Mouse (Mus musculus) lung, postnatal 0 days (tissue): ENCODE results near the gene Syt6. TPM values are rescaled to one million over a fixed set of nuclear protein-coding genes. Genes with fewer than 3 reads are reported as not detected.
A peak's percentile ranks its signal among the peaks of the same experiment; 100 is the strongest.

Experiments
- ATAC-seq: fragments of 200-750 bp; cut with Nextera tagmentation; 2 replicates; pipeline ENCODE4 v1.8.0; 2017; ENCODE audit warnings: moderate library complexity
- DNase-seq: peaks from one replicate; pipeline ENCODE4 v3.0.0-alpha.2; 2016; ENCODE audit warnings: low spot score
- H3K27ac ChIP-seq: fragments of 300-500 bp; sonication (generic); 2 replicates; pipeline ENCODE4 v1.5.1; 2014; ENCODE audit warnings: antibody characterized with exemption, mild to moderate bottlenecking, low read length, mixed read lengths
- H3K27me3 ChIP-seq: fragments of 300-500 bp; sonication (generic); replicated peaks from 2 replicates; pipeline ENCODE4 v1.6.1; 2014; ENCODE audit warnings: low read length, mixed read lengths; ENCODE audit not compliant: insufficient read depth
- H3K36me3 ChIP-seq: fragments of 300-500 bp; sonication (generic); 2 replicates; pipeline ENCODE4 v1.6.1; 2014; ENCODE audit warnings: low read length, mixed read lengths; ENCODE audit not compliant: insufficient read depth
- H3K4me1 ChIP-seq: fragments of 300-500 bp; sonication (generic); 2 replicates; pipeline ENCODE4 v1.6.1; 2014; ENCODE audit warnings: antibody characterized with exemption, low read depth, low read length, mixed read lengths; ENCODE audit not compliant: insufficient read depth
- H3K4me2 ChIP-seq: fragments of 300-500 bp; sonication (generic); replicated peaks from 2 replicates; pipeline ENCODE4 v1.6.1; 2014; ENCODE audit warnings: low read depth, mild to moderate bottlenecking, low read length, moderate library complexity, mixed read lengths
- H3K4me3 ChIP-seq: fragments of 300-500 bp; sonication (generic); 2 replicates; pipeline ENCODE4 v1.5.1; 2014; ENCODE audit warnings: low read depth, low read length
- H3K9ac ChIP-seq: fragments of 300-500 bp; sonication (generic); replicated peaks from 2 replicates; pipeline ENCODE4 v1.6.1; 2014; ENCODE audit warnings: low read depth, mild to moderate bottlenecking
- H3K9me3 ChIP-seq: fragments of 300-500 bp; sonication (generic); 2 replicates; pipeline ENCODE4 v1.6.1; 2016; ENCODE audit warnings: low read length, mixed read lengths
- CTCF ChIP-seq: IDR thresholded peaks from 2 replicates; pipeline ENCODE4 v1.5.1; 2016; ENCODE audit warnings: antibody characterized with exemption, mild to moderate bottlenecking
- EP300 ChIP-seq: IDR thresholded peaks from 2 replicates; pipeline ENCODE4 v1.6.1; 2016; ENCODE audit warnings: antibody characterized with exemption, mild to moderate bottlenecking, control low read depth
- WGBS: fragments of 180-500 bp; shearing (Covaris S2); extraction: QIAGEN DNeasy Blood & Tissue Kit; methylation state at CpG from one replicate; pipeline ENCODE4 v1.1.7; 2014; 5-methylcytosine and 5-hydroxymethylcytosine counted together
- polyA plus RNA-seq: library from polyadenylated mRNA; unstranded; fragments of >200 nt; fragmentation: Nextera tagmentation; extraction: Ambion mirVana; gene quantifications from 2 replicates; pipeline ENCODE4 v1.2.1, GENCODE M21; 2015

Syt6 gene
- polyA plus RNA-seq, 1 experiment from 2014 or later: 2.3 TPM

DNA sequence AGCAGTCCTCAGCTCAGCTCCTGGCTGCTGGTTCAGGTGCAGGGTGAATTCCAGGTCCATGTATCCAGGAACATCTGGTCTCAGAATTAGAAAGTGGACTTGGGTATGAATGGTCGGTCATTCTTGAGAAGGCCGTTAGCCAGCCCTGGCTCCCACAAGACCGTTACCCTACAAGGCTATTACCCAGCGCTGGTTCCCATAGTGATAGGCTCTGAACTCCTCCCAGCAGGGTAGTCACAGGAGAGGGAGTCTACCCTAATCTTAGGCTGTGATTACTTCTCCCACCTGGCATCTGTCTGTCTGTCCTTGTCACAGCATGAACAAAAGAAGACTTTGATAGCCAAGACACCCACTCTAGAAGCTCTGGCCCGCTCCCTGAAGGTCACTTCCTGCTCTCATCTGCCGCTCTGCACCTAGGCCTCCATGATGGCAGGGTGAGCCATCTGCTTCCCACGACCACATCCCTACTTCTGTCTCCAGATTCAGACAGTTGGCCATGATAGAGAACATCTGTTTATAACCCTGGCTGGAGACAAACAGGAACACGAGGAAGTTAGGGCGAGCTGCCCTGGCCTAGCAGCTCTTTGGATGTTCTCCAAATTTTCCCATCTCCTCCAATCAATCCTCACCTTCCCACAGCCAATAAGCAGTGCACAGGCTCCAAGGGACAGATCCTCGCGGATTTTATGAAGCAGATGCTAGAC lies 72.3 kb downstream of the Syt6 start:
- TF ChIP-seq CTCF (no peak), EP300 (no peak)
- WGBS: 55% methylated on average over 11 of the region's 11 CpGs

DNA sequence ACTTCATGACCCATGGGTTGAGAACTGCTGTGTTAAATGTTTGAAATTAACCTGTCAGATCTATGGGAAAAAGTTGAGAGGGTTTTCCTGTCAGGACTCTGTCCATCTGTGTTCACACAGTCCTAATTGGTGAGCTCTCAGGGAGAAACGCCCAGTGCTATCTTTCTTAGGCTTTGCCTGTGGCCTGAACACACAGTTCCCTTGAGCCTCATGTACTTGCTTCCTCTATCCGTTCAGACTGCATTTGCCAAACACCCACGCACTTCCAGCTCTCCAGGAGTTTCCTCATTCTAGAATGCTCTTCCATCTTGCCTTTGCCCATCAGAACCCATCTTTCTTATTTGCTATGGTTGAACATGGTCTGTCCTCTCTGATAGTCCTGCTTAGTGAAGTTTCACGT lies 73.5 kb downstream of the Syt6 start:
- 78% methylated on average over 4 of the region's 4 CpGs for WGBS
- Histone ChIP-seq H3K4me1 (no peaks in the 10 kb centered on the region), H3K9me3 (no peaks in the 10 kb centered on the region), H3K36me3 (no peaks in the 10 kb centered on the region), H3K9ac (no peak overlapping the region), H3K4me2 (no peak overlapping the region), H3K27me3 (no peaks in the 10 kb centered on the region), H3K4me3 (no peak overlapping the region), H3K27ac (no peak overlapping the region)
- DNase-seq: no peak
- no peak for ATAC-seq
- TF ChIP-seq EP300 (no peak), CTCF (no peak)

More for the DNA sequence above, 72.3 kb downstream of the Syt6 start:
- H3K27ac ChIP-seq: no peak overlapping the region
- no peaks in the 10 kb centered on the region for H3K9me3 ChIP-seq
- no peaks in the 10 kb centered on the region for H3K27me3 ChIP-seq
- DNase-seq (peak; percentile 71), ATAC-seq (peak; percentile 72)
- H3K4me2 ChIP-seq: no peak overlapping the region
- no peak overlapping the region for H3K4me3 ChIP-seq
- H3K36me3 ChIP-seq: no peaks in the 10 kb centered on the region
- no peaks in the 10 kb centered on the region for H3K4me1 ChIP-seq
- H3K9ac ChIP-seq: no peak overlapping the region

DNA sequence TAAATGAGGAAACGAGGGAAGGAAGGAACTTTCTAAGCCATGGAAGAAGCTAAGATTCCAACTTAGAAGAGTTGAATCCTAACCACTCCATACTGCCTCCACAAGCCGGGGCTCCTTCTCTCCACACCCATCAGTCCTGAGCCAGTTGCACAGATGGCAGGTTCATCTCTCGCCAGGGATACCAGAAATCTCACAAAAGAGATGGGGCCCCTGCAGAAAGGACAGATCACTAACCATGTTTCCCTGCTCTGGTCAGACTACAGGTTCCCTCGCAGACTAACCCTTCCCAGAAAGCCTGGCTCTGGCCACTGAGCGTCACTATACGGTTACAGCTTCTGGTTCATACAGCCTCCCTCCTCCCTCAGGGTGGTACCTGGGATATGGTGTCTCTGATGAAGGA lies 74.7 kb downstream of the Syt6 start:
- Histone ChIP-seq H3K4me1 (no peaks in the 10 kb centered on the region), H3K4me2 (no peak overlapping the region), H3K27ac (no peak overlapping the region), H3K36me3 (no peaks in the 10 kb centered on the region), H3K27me3 (no peaks in the 10 kb centered on the region), H3K9ac (no peak overlapping the region), H3K9me3 (no peaks in the 10 kb centered on the region), H3K4me3 (no peak overlapping the region)
- no peak for TF ChIP-seq EP300
- TF ChIP-seq CTCF: no peak
- DNase-seq: no peak
- 88% methylated on average over 6 of the region's 6 CpGs for WGBS
- ATAC-seq: no peak

DNA sequence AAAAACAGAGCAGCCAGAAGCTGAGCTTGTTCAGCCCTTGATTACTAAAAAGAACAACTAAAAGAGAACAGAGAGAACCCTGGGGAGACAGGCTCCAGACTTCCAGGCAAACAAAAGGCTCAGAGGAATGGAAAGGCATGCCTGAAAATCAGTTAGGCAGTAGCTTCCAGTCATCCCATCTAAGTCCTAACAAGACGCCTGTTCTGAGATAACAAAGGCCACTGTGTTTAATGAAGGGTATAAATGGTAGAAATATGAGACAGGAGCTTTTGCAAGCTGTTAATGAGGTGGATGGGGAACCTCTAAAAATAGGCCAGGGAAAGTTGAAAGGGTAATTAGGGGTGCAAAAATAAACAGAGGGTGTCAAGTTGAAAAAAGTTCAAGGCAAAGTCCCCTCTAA lies 75.4 kb downstream of the Syt6 start:
- Histone ChIP-seq H3K27ac (no peak overlapping the region), H3K4me1 (no peaks in the 10 kb centered on the region), H3K4me2 (no peak overlapping the region), H3K9me3 (no peaks in the 10 kb centered on the region), H3K36me3 (no peaks in the 10 kb centered on the region), H3K4me3 (no peak overlapping the region), H3K9ac (no peak overlapping the region), H3K27me3 (no peaks in the 10 kb centered on the region)
- no peak for ATAC-seq
- 61% methylated on average over 1 of the region's 1 CpGs for WGBS
- TF ChIP-seq CTCF (no peak), EP300 (no peak)
- no peak for DNase-seq

DNA sequence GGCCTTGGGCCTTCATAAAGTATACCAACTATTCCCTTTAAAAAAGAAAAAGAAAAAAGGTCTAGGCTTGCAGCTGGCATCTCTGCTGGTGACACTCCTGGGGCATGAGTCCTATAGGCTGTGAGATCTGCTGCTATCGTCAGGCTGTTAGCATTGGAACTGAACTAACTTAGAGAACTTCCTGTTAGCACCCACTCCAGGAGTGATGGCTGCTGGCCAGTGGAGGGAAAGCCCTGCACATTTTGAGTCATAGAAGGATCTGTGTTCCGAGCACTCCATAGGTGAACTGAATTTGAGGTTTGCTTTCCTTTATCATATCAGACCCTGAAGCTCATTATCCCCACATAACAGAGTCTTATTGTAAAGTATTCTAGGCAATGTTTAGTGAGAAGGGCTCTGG lies 85.0 kb downstream of the Syt6 start:
- ATAC-seq: no peak
- no peak for TF ChIP-seq EP300
- no peak for TF ChIP-seq CTCF

DNA sequence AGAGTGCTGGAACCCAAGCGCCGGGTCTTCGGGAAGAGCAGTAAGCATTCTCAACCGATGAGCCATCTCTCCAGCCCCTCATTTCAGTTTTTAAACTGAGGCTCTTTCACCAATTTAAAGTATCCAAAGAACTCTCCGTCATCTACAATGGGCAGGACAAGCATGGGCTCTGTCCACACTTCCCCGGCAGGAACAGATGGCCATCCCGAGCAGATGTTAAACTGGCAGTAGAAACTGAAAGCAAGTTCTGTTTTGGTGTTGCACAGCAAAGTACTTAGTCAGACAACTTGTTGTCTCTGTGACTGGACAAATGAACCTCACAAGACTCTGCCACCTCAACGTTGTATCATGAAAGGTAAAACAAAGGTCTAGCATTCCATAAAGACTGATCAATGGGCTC lies 86.7 kb downstream of the Syt6 start:
- DNase-seq (no peak), ATAC-seq (no peak)
- no peak overlapping the region for H3K27ac ChIP-seq
- no peaks in the 10 kb centered on the region for H3K36me3 ChIP-seq
- H3K9ac ChIP-seq: no peak overlapping the region
- WGBS: 81% methylated on average over 8 of the region's 8 CpGs
- H3K4me3 ChIP-seq: no peak overlapping the region
- H3K4me1 ChIP-seq: no peaks in the 10 kb centered on the region
- no peak overlapping the region for H3K4me2 ChIP-seq
- no peaks in the 10 kb centered on the region for H3K9me3 ChIP-seq
- no peaks in the 10 kb centered on the region for H3K27me3 ChIP-seq
- TF ChIP-seq EP300 (no peak), CTCF (no peak)

More for the DNA sequence above, 85.0 kb downstream of the Syt6 start:
- 25% methylated on average over 2 of the region's 2 CpGs for WGBS
- H3K27ac ChIP-seq: no peak overlapping the region
- no peak overlapping the region for H3K4me3 ChIP-seq
- no peak overlapping the region for H3K9ac ChIP-seq
- no peaks in the 10 kb centered on the region for H3K9me3 ChIP-seq
- H3K27me3 ChIP-seq: no peaks in the 10 kb centered on the region
- no peaks in the 10 kb centered on the region for H3K4me1 ChIP-seq
- DNase-seq: peak; percentile 32
- no peaks in the 10 kb centered on the region for H3K36me3 ChIP-seq
- no peak overlapping the region for H3K4me2 ChIP-seq

DNA sequence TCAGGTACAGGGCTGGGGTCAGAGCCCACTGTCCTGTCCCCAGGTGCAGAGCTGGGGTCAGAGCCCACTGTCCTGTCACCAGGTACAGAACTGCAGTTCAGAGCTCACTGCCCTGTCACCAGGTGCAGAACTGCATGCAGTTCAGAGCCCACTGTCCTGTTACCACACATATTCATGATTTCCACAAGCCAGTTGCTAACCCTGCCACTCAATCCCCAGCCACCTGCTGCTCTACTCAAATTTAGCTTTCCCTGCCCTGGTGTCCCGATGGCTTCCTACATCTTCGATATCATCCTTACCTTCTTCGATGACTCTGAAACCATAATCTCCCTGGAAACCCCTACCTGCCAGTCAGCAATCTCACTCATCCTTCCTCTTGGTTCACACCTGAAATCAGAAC lies 88.4 kb downstream of the Syt6 start:
- no peak for ATAC-seq

More for the DNA sequence above, 88.4 kb downstream of the Syt6 start:
- Histone ChIP-seq H3K27ac (no peak overlapping the region), H3K27me3 (no peaks in the 10 kb centered on the region), H3K4me1 (no peaks in the 10 kb centered on the region), H3K36me3 (no peaks in the 10 kb centered on the region), H3K4me2 (no peak overlapping the region), H3K9me3 (no peaks in the 10 kb centered on the region), H3K4me3 (no peak overlapping the region), H3K9ac (no peak overlapping the region)
- 91% methylated on average over 3 of the region's 3 CpGs for WGBS
- no peak for DNase-seq
- TF ChIP-seq EP300 (no peak), CTCF (no peak)
